Mouse (Mus musculus) heart, adult 2 months (tissue): Measurements from ENCODE around the gene Sctr.

Experiments used
- CTCF ChIP-seq: fragments of 200-600 bp; IDR thresholded peaks from 2 replicates; pipeline ENCODE4 v1.8.1; 2022; ENCODE audit warnings: antibody characterized with exemption, mild to moderate bottlenecking, moderate library complexity
- POLR2A ChIP-seq: fragments of 200-500 bp; IDR thresholded peaks from 2 replicates; pipeline ENCODE4 v1.6.1; 2011; ENCODE audit warnings: mild to moderate bottlenecking, low read depth, low read length, control low read depth; ENCODE audit not compliant: insufficient read depth

DNA sequence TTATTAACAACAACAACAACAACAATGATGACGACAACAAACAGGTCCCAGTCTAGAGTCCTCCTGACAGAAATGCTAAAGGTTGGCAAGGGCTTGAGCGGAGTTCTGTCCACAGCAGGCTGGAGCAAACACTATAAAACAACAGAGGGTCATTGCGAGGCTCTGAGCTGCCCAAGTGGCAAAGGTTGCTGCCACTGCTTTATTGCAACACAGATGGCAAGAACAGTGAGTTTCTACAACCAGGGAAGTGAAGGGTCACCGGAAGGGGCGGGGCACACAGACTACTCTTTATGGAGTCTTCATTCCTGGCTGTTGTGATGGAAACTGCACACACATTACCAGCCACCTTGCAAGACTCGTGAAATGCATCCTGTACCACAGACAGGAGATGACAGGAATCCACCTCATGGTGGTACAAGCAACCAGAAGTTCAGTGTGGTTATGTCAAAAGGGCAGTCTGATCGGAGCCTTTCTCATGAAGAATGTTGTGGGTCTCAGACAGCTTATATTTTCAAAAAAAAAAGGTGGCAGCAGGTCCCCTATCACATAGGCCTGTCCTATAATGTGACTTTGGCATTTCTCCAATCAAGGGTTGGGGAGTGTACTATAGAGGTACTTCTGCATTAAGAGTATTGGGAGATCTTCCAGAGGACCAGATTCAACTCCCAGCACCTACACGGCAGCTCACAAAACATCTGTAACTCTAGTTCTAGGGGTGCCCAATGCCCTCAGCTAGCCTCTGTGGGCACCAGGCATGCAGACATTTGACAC is 93.9 kb downstream of the Sctr start:
- no peak for TF ChIP-seq POLR2A
- TF ChIP-seq CTCF, result no peak
